Mouse (Mus musculus) skeletal muscle tissue, adult 2 months (tissue): ENCODE measurements at regions not wholly inside any gene's neighbourhood (a gene's known extent, or its start where the extent isn't known, plus 50 kb on each side); places are given as distances from the start of the nearest gene placed in this dataset.
A peak's percentile ranks its signal among the peaks of the same experiment; 100 is the strongest.
"Not testable (repeated sequence)": the region's sequence is repeated elsewhere in the genome, so short reads cannot be mapped to it uniquely, and the experiment has no call there.

ENCODE experiments used
- DNase-seq: peaks from one replicate; pipeline ENCODE4 v3.0.0-alpha.2; 2012; ENCODE audit warnings: low read depth, low spot score

- DNase-seq = not testable (repeated sequence)
These were observed 62.1 kb downstream of the Duxbl3 start for GRCm38 (mm10) chr14:26319821-26320220.

DNA sequence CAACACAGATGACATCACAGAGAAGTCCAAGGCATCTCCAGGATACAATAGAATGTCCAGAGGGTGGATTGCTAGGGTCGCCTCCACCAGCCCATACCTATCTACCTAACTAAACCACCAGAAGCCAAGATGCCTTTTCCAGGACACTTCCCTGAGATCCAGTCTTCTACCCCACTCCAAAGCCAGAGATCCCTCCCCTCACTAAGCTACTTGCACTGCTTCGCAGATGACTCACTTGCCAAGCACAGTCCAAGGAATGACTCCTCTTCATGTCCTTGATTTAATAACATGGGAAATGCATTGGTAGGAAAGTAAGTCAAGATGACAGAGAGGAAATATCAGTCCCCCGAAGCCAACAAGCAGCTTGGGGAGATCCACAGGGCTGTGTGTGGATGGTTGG lies 63.0 kb downstream of the Duxbl3 start:
- DNase-seq = no peak

- DNase-seq = no peak
These were observed 70.8 kb downstream of the Duxbl3 start for GRCm38 (mm10) chr14:26328562-26328961.

DNA sequence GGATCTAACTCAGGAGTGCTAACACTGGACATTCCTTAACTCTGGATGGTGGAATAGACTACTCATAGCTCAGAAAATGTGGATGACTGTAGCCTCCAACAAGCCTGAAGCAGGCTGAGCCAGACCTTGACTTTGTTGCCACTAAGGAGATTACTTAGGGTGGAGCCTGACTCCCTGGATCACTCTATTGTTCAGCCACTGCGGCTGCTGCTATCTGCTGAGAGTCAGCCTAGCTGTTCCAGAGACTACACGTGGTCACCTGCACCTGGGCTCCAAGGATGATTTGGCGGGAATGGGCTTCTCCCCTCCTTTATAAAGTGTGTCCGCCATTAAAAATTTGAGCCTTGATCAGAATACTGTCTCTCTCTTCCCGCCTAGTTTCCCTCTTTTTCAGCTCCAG lies 83.3 kb downstream of the Duxbl3 start:
- DNase-seq = no peak

DNA sequence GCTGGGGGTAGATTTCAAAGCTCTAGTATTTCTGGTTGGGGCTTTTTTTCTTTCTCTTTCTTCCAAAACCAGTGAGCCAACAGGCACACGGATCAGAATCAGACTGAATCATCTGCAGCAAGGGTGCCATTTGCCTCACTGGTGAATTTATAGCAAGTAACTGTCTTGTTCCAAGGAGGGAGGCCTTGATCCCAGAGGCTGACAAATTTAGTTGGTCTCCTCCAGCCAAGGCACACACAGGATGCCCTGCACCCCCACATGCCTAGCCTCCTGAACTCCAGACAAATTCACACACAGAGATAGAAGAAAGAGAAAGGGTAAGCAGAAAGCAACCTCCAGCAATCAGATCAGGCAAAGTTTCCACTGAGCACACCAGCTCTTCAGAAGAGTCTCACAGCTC lies 87.5 kb downstream of the Duxbl3 start:
- no peak for DNase-seq

- no peak for DNase-seq
These were observed 89.5 kb downstream of the Duxbl3 start for GRCm38 (mm10) chr14:26347296-26347695.

- DNase-seq = no peak
These were observed 95.2 kb downstream of the Duxbl3 start for GRCm38 (mm10) chr14:26352927-26353326.

DNA sequence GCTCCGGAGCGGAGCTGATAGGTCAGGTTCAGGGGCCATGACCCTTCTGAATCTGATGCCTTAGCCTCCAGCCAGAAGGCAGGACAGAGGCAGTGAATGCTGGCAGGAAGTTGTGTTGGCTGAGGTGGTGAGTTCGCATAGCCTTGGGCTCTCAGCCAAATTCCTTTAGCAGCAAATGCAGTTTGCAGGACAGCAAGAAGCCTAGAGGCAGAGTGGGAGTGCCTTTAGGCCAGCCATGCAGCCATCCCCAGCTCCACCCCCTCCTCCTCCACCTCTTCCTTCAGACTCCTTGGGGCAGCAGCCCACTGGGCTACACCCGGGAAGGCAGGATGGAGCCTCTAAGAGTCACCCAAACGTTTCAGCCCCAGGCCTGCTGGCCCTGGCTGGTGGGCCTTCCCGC lies 99.5 kb downstream of the Duxbl3 start:
- peak; percentile 24 for DNase-seq

GRCm38 (mm10) chr14:26357996-26358395 lies 100.2 kb downstream of the Duxbl3 start:
- no peak for DNase-seq

DNA sequence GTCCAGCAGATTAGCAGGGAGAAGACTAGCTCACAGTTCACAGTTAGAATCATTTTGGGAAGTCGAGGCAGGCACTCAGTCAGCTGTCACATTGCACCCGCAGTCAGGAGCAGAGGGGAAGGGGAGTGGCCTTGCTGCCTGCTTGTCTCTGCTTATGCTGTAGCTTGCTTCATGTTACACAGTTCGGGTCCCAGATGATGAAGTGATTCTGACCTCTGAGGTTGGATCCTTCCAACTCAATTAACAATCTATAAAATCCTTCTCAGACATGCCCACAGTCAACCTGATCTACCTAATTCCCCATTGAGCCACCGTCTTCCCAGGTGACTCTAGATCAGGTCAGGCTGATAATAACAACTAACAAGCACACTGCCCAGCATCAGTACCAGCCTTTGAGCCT lies 102.3 kb downstream of the Duxbl3 start:
- DNase-seq = no peak

- no peak for DNase-seq
These were observed 103.4 kb downstream of the Duxbl3 start for GRCm38 (mm10) chr14:26361206-26361605.
